Mouse (Mus musculus) heart, adult 2 months (tissue): ENCODE measurements at regions not wholly inside any gene's neighbourhood (a gene's known extent, or its start where the extent isn't known, plus 50 kb on each side); places are given as distances from the start of the nearest gene placed in this dataset.

Experiments
- CTCF ChIP-seq: fragments of 200-600 bp; IDR thresholded peaks from 2 replicates; pipeline ENCODE4 v1.8.1; 2022; ENCODE audit warnings: antibody characterized with exemption, mild to moderate bottlenecking, moderate library complexity
- EP300 ChIP-seq: fragments of 200-500 bp; IDR thresholded peaks from 2 replicates; pipeline ENCODE4 v1.6.1; 2011; ENCODE audit warnings: low read depth, low read length, control low read depth; ENCODE audit not compliant: insufficient read depth
- POLR2A ChIP-seq: fragments of 200-500 bp; IDR thresholded peaks from 2 replicates; pipeline ENCODE4 v1.6.1; 2011; ENCODE audit warnings: mild to moderate bottlenecking, low read depth, low read length, control low read depth; ENCODE audit not compliant: insufficient read depth

- TF ChIP-seq POLR2A, result no peak
- TF ChIP-seq EP300, result no peak
- no peak for TF ChIP-seq CTCF
Measured at GRCm38 (mm10) chr4:89064401-89064800, 72.5 kb upstream of the Mtap start.
